Mouse (Mus musculus): Measurements from ENCODE around the gene Lmntd2.

- no peak for TF ChIP-seq POLR2A (IDR thresholded peaks at IDR 0.05; ENCODE audit: borderline replicate concordance, low read depth, low read length)
- TF ChIP-seq CTCF (IDR thresholded peaks at IDR 0.05; ENCODE audit: low read depth, low read length) = no peak
Measured at GRCm38 (mm10) chr7:141188733-141189132, 25.1 kb downstream of the Lmntd2 start.
